Mouse (Mus musculus): ENCODE measurements around the gene Edem3. TPM values are rescaled to one million over a fixed set of nuclear protein-coding genes. Genes with fewer than 3 reads are reported as not detected.
A peak's percentile ranks its signal among the peaks of the same experiment; 100 is the strongest.

The Edem3 gene
- polyA plus RNA-seq, 1 experiment from 2014 or later = 21.7 TPM

- WGBS = 25% methylated on average over 1 of the region's 1 CpGs
- no peak for ATAC-seq (ENCODE audit: low FRiP score, low TSS enrichment)
- peak overlapping the region; percentile 83 for H3K4me2 ChIP-seq (replicated peaks; ENCODE audit: low read depth, low read length)
These were observed 1.2 kb downstream of the Edem3 start for GRCm38 (mm10) chr1:151756425-151756728.

GRCm38 (mm10) chr1:151758301-151758700 is 3.1 kb downstream of the Edem3 start:
- Histone ChIP-seq H3K9me3 (ENCODE audit: control insufficient read depth, low read length) (no peaks in the 10 kb centered on the region), H3K4me1 (ENCODE audit: control insufficient read depth, insufficient read depth, low read length) (peaks cover 9% of the 10 kb centered on the region; the same call in 1 of the 2 replicates), H3K4me2 (replicated peaks; ENCODE audit: low read depth, low read length) (no peak overlapping the region), H3K36me3 (ENCODE audit: control insufficient read depth, insufficient read depth, low read length) (peaks cover 12% of the 10 kb centered on the region; the same call in 1 of the 2 replicates), H3K9ac (ENCODE audit: low read depth, low read length) (no peak overlapping the region), H3K27me3 (ENCODE audit: control insufficient read depth, insufficient read depth, low read length) (no peaks in the 10 kb centered on the region), H3K4me3 (ENCODE audit: low read length) (no peak overlapping the region), H3K27ac (ENCODE audit: low read depth, low read length) (no peak overlapping the region)
- ATAC-seq (ENCODE audit: low FRiP score, low TSS enrichment) = no peak
- WGBS = 81% methylated on average over 6 of the region's 6 CpGs

More at GRCm38 (mm10) chr1:151756425-151756728, 1.2 kb downstream of the Edem3 start:
- Histone ChIP-seq H3K4me3 (ENCODE audit: low read length) (peak overlapping the region; percentile 88), H3K27me3 (ENCODE audit: control insufficient read depth, insufficient read depth, low read length) (no peaks in the 10 kb centered on the region), H3K36me3 (ENCODE audit: control insufficient read depth, insufficient read depth, low read length) (peaks cover 7% of the 10 kb centered on the region; the same call in 1 of the 2 replicates), H3K9ac (ENCODE audit: low read depth, low read length) (peak overlapping the region; percentile 79; the same call in 1 of the 2 replicates), H3K4me1 (ENCODE audit: control insufficient read depth, insufficient read depth, low read length) (peaks cover 9% of the 10 kb centered on the region; the same call in 1 of the 2 replicates), H3K27ac (ENCODE audit: low read depth, low read length) (no peak overlapping the region), H3K9me3 (ENCODE audit: control insufficient read depth, low read length) (no peaks in the 10 kb centered on the region)

GRCm38 (mm10) chr1:151758991-151759390 is 3.8 kb downstream of the Edem3 start:
- H3K4me1 ChIP-seq (ENCODE audit: control insufficient read depth, insufficient read depth, low read length) = peaks cover 9% of the 10 kb centered on the region; the same call in 1 of the 2 replicates
- 54% methylated on average over 2 of the region's 2 CpGs for WGBS
- H3K9me3 ChIP-seq (ENCODE audit: control insufficient read depth, low read length) = no peaks in the 10 kb centered on the region
- no peak overlapping the region for H3K27ac ChIP-seq (ENCODE audit: low read depth, low read length)
- H3K4me2 ChIP-seq (replicated peaks; ENCODE audit: low read depth, low read length) = no peak overlapping the region
- no peak overlapping the region for H3K9ac ChIP-seq (ENCODE audit: low read depth, low read length)
- H3K27me3 ChIP-seq (ENCODE audit: control insufficient read depth, insufficient read depth, low read length) = no peaks in the 10 kb centered on the region
- H3K4me3 ChIP-seq (ENCODE audit: low read length) = no peak overlapping the region
- peaks cover 12% of the 10 kb centered on the region; the same call in 1 of the 2 replicates for H3K36me3 ChIP-seq (ENCODE audit: control insufficient read depth, insufficient read depth, low read length)
- ATAC-seq (ENCODE audit: low FRiP score, low TSS enrichment) = no peak

- H3K27ac ChIP-seq (ENCODE audit: low read depth, low read length) = no peak overlapping the region
These were observed 9.1 kb downstream of the Edem3 start for GRCm38 (mm10) chr1:151764236-151764635.

GRCm38 (mm10) chr1:151766166-151766565 is 11.0 kb downstream of the Edem3 start:
- Histone ChIP-seq H3K9me3 (ENCODE audit: control insufficient read depth, low read length) (no peaks in the 10 kb centered on the region), H3K4me2 (replicated peaks; ENCODE audit: low read depth, low read length) (no peak overlapping the region), H3K9ac (ENCODE audit: low read depth, low read length) (no peak overlapping the region), H3K36me3 (ENCODE audit: control insufficient read depth, insufficient read depth, low read length) (peaks cover 15% of the 10 kb centered on the region), H3K4me1 (ENCODE audit: control insufficient read depth, insufficient read depth, low read length) (no peaks in the 10 kb centered on the region), H3K27ac (ENCODE audit: low read depth, low read length) (no peak overlapping the region), H3K4me3 (ENCODE audit: low read length) (no peak overlapping the region), H3K27me3 (ENCODE audit: control insufficient read depth, insufficient read depth, low read length) (no peaks in the 10 kb centered on the region)
- no peak for ATAC-seq (ENCODE audit: low FRiP score, low TSS enrichment)
- WGBS = 86% methylated on average over 2 of the region's 2 CpGs

More at GRCm38 (mm10) chr1:151764236-151764635, 9.1 kb downstream of the Edem3 start:
- H3K4me3 ChIP-seq (ENCODE audit: low read length) = no peak overlapping the region
- no peaks in the 10 kb centered on the region for H3K9me3 ChIP-seq (ENCODE audit: control insufficient read depth, low read length)
- WGBS = 71% methylated on average over 3 of the region's 3 CpGs
- no peaks in the 10 kb centered on the region for H3K4me1 ChIP-seq (ENCODE audit: control insufficient read depth, insufficient read depth, low read length)
- H3K4me2 ChIP-seq (replicated peaks; ENCODE audit: low read depth, low read length) = no peak overlapping the region
- H3K36me3 ChIP-seq (ENCODE audit: control insufficient read depth, insufficient read depth, low read length) = peaks cover 14% of the 10 kb centered on the region
- no peak for ATAC-seq (ENCODE audit: low FRiP score, low TSS enrichment)
- H3K27me3 ChIP-seq (ENCODE audit: control insufficient read depth, insufficient read depth, low read length) = no peaks in the 10 kb centered on the region
- H3K9ac ChIP-seq (ENCODE audit: low read depth, low read length) = no peak overlapping the region

GRCm38 (mm10) chr1:151766976-151767654 is 11.9 kb downstream of the Edem3 start:
- Histone ChIP-seq H3K9ac (ENCODE audit: low read depth, low read length) (no peak overlapping the region), H3K36me3 (ENCODE audit: control insufficient read depth, insufficient read depth, low read length) (peaks cover 11% of the 10 kb centered on the region), H3K4me3 (ENCODE audit: low read length) (no peak overlapping the region), H3K4me1 (ENCODE audit: control insufficient read depth, insufficient read depth, low read length) (no peaks in the 10 kb centered on the region), H3K27me3 (ENCODE audit: control insufficient read depth, insufficient read depth, low read length) (no peaks in the 10 kb centered on the region), H3K27ac (ENCODE audit: low read depth, low read length) (no peak overlapping the region), H3K9me3 (ENCODE audit: control insufficient read depth, low read length) (no peaks in the 10 kb centered on the region), H3K4me2 (replicated peaks; ENCODE audit: low read depth, low read length) (no peak overlapping the region)
- ATAC-seq (ENCODE audit: low FRiP score, low TSS enrichment) = no peak
- WGBS = 59% methylated on average over 3 of the region's 3 CpGs

GRCm38 (mm10) chr1:151769200-151769913 is 14.2 kb downstream of the Edem3 start:
- ATAC-seq (ENCODE audit: low FRiP score, low TSS enrichment) = no peak
- no peak overlapping the region for H3K4me2 ChIP-seq (replicated peaks; ENCODE audit: low read depth, low read length)
- H3K4me1 ChIP-seq (ENCODE audit: control insufficient read depth, insufficient read depth, low read length) = no peaks in the 10 kb centered on the region
- H3K27me3 ChIP-seq (ENCODE audit: control insufficient read depth, insufficient read depth, low read length) = no peaks in the 10 kb centered on the region
- no peak overlapping the region for H3K27ac ChIP-seq (ENCODE audit: low read depth, low read length)
- H3K36me3 ChIP-seq (ENCODE audit: control insufficient read depth, insufficient read depth, low read length) = peaks cover 14% of the 10 kb centered on the region
- H3K4me3 ChIP-seq (ENCODE audit: low read length) = no peak overlapping the region
- H3K9me3 ChIP-seq (ENCODE audit: control insufficient read depth, low read length) = no peaks in the 10 kb centered on the region
- no peak overlapping the region for H3K9ac ChIP-seq (ENCODE audit: low read depth, low read length)
- WGBS = 84% methylated on average over 3 of the region's 3 CpGs

- Histone ChIP-seq H3K9me3 (ENCODE audit: control insufficient read depth, low read length) (no peaks in the 10 kb centered on the region), H3K36me3 (ENCODE audit: control insufficient read depth, insufficient read depth, low read length) (peaks cover 37% of the 10 kb centered on the region; the same call in 1 of the 2 replicates), H3K27ac (ENCODE audit: low read depth, low read length) (no peak overlapping the region), H3K4me1 (ENCODE audit: control insufficient read depth, insufficient read depth, low read length) (no peaks in the 10 kb centered on the region), H3K9ac (ENCODE audit: low read depth, low read length) (no peak overlapping the region), H3K4me2 (replicated peaks; ENCODE audit: low read depth, low read length) (no peak overlapping the region), H3K4me3 (ENCODE audit: low read length) (no peak overlapping the region), H3K27me3 (ENCODE audit: control insufficient read depth, insufficient read depth, low read length) (no peaks in the 10 kb centered on the region)
- no peak for ATAC-seq (ENCODE audit: low FRiP score, low TSS enrichment)
- WGBS = 89% methylated on average over 2 of the region's 2 CpGs
These were observed 22.4 kb downstream of the Edem3 start for GRCm38 (mm10) chr1:151777616-151778015.

GRCm38 (mm10) chr1:151778592-151778991 is 23.4 kb downstream of the Edem3 start:
- no peak overlapping the region for H3K9ac ChIP-seq (ENCODE audit: low read depth, low read length)
- no peaks in the 10 kb centered on the region for H3K9me3 ChIP-seq (ENCODE audit: control insufficient read depth, low read length)
- no peak for ATAC-seq (ENCODE audit: low FRiP score, low TSS enrichment)
- peaks cover 39% of the 10 kb centered on the region; the same call in 1 of the 2 replicates for H3K36me3 ChIP-seq (ENCODE audit: control insufficient read depth, insufficient read depth, low read length)
- H3K27ac ChIP-seq (ENCODE audit: low read depth, low read length) = no peak overlapping the region
- no peaks in the 10 kb centered on the region for H3K4me1 ChIP-seq (ENCODE audit: control insufficient read depth, insufficient read depth, low read length)
- 90% methylated on average over 1 of the region's 1 CpGs for WGBS
- no peak overlapping the region for H3K4me3 ChIP-seq (ENCODE audit: low read length)
- H3K4me2 ChIP-seq (replicated peaks; ENCODE audit: low read depth, low read length) = no peak overlapping the region
- no peaks in the 10 kb centered on the region for H3K27me3 ChIP-seq (ENCODE audit: control insufficient read depth, insufficient read depth, low read length)

All from kidney, embryonic 14.5 days (tissue).